Mouse (Mus musculus) NIH3T3 (cell line): ENCODE measurements at regions not wholly inside any gene's neighbourhood (a gene's known extent, or its start where the extent isn't known, plus 50 kb on each side); places are given as distances from the start of the nearest gene placed in this dataset.

Experiments used
- DNase-seq: peaks from one replicate; pipeline ENCODE4 v3.0.0-alpha.2; 2012; ENCODE audit warnings: low read depth

GRCm38 (mm10) chr16:76183556-76183955 lies 161.5 kb upstream of the Samsn1 start:
- DNase-seq, result peak; percentile 4

GRCm38 (mm10) chr16:76183105-76183504 lies 161.0 kb upstream of the Samsn1 start:
- DNase-seq, result peak; percentile 39

- DNase-seq, result no peak
Observed at GRCm38 (mm10) chr16:76181596-76181995, 159.5 kb upstream of the Samsn1 start.

GRCm38 (mm10) chr16:76167651-76168050 lies 145.6 kb upstream of the Samsn1 start:
- no peak for DNase-seq

- DNase-seq, result no peak
Observed at GRCm38 (mm10) chr16:76160879-76161278, 138.8 kb upstream of the Samsn1 start.

- no peak for DNase-seq
Observed at GRCm38 (mm10) chr16:76158585-76158984, 136.5 kb upstream of the Samsn1 start.

GRCm38 (mm10) chr16:76153766-76154525 lies 131.9 kb upstream of the Samsn1 start:
- DNase-seq, result no peak

- peak; percentile 4 for DNase-seq
Observed at GRCm38 (mm10) chr16:76149581-76149980, 127.5 kb upstream of the Samsn1 start.

- no peak for DNase-seq
Observed at GRCm38 (mm10) chr16:76133892-76134291, 111.8 kb upstream of the Samsn1 start.

GRCm38 (mm10) chr16:76130486-76130885 lies 108.4 kb upstream of the Samsn1 start:
- DNase-seq, result no peak

GRCm38 (mm10) chr16:76129982-76130381 lies 107.9 kb upstream of the Samsn1 start:
- peak; percentile 10 for DNase-seq

- DNase-seq, result no peak
Observed at GRCm38 (mm10) chr16:76123021-76123384, 100.9 kb upstream of the Samsn1 start.

- DNase-seq, result no peak
Observed at GRCm38 (mm10) chr16:76122172-76123020, 100.3 kb upstream of the Samsn1 start.

- DNase-seq, result no peak
Observed at GRCm38 (mm10) chr16:76120712-76121111, 98.6 kb upstream of the Samsn1 start.

- no peak for DNase-seq
Observed at GRCm38 (mm10) chr16:76110383-76110782, 88.3 kb upstream of the Samsn1 start.

GRCm38 (mm10) chr16:76108464-76108863 lies 86.4 kb upstream of the Samsn1 start:
- DNase-seq, result no peak

- no peak for DNase-seq
Observed at GRCm38 (mm10) chr16:76104673-76105072, 82.6 kb upstream of the Samsn1 start.

- DNase-seq, result no peak
Observed at GRCm38 (mm10) chr16:76101773-76102172, 79.7 kb upstream of the Samsn1 start.

GRCm38 (mm10) chr16:76097808-76098207 lies 75.7 kb upstream of the Samsn1 start:
- no peak for DNase-seq

- DNase-seq, result no peak
Observed at GRCm38 (mm10) chr16:76096363-76096762, 74.3 kb upstream of the Samsn1 start.

- no peak for DNase-seq
Observed at GRCm38 (mm10) chr16:76085363-76085762, 63.3 kb upstream of the Samsn1 start.

- DNase-seq, result no peak
Observed at GRCm38 (mm10) chr16:76082465-76082864, 60.4 kb upstream of the Samsn1 start.
